Mouse (Mus musculus) gonadal fat pad, adult 2 months (tissue): ENCODE measurements around the gene Usp7. TPM values are rescaled to one million over a fixed set of nuclear protein-coding genes. Genes with fewer than 3 reads are reported as not detected.

Experiments
- polyA plus RNA-seq: library from polyadenylated mRNA; depleted of rRNA; stranded (reverse); fragments of >200 nt; gene quantifications from 2 replicates; pipeline ENCODE4 v1.2.3, GENCODE M21; 2012; rRNA removed

Usp7 gene
- polyA plus RNA-seq, 1 experiment: 30.6 TPM

Other genes with a start within 250 kb of the Usp7 start
- 59.8 and 66.5 TPM in 2 replicates for gene Pmm2, start 154.6 kb downstream of the Usp7 start, polyA plus RNA-seq
- 12.1 and 12.3 TPM in 2 replicates for gene Tmem186, start 154.6 kb downstream of the Usp7 start, polyA plus RNA-seq
- 74.0 and 101 TPM in 2 replicates for gene Carhsp1, start 120.2 kb downstream of the Usp7 start, polyA plus RNA-seq
- 2.3 and 4.2 TPM in 2 replicates for gene Gm5767, start 111.5 kb downstream of the Usp7 start, polyA plus RNA-seq
- 25.6 and 29.4 TPM in 2 replicates for gene 1810013L24Rik, start 37.8 kb upstream of the Usp7 start, polyA plus RNA-seq